8 mouse cellular contexts compared by ENCODE assay signal in the genomic region with DNA sequence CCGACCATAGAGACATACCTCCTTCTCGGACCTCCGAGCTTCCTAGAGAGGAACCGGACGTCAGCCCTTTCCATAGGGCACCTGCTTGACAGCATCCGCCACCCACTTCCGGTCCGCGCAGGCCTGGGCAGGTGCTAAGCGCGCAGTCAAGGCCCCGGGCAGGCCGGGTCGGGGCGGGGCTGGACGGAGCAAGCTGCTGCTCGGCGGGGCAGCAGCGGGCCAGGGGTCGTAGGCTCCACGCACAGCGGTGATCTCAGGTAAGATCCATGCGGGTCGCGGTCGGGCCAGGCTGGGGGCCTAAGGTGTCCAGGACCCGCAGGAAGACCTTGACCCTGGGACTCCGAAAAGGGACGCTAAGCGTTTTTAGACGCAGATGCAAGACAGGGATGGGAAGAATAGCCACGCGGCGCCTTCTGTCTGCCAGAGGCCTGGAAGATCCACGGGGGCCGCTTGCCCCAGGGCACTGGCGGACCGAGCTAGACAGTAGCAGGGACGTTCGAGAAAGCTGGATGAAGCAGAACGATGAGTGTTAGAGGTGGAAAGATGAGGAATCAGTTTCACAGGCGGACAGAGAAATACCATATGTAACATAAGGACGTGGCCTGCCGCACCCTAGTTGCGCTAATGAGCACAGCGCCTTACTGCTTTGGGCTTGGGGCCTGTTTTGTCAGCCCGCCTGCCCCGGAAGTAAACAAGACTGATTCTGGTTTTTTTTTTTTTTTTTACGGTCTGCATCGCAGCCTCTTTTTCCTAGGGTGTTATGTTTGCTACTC. TPM values are rescaled to one million over a fixed set of nuclear protein-coding genes. Genes with fewer than 3 reads are reported as not detected.
DNase-seq lines count a peak whose midpoint lies in the region; ATAC-seq lines count a peak whose summit lies in the region.

A gene (plus strand): TSS at position 130 of the 773 bp plus-strand sequence.

- H3K4me1 ChIP-seq in intestine, embryonic 14.5 days (replicated peaks; ENCODE audit: control insufficient read depth, insufficient read depth, low read length) = 0 out of 2 replicates have a peak, but pooled peaks cover 2% of the 10 kb centered on the region

- under 1% methylated on average over 50 of the region's 50 CpGs for WGBS in intestine, embryonic 14.5 days

- peak within 1 kb of the TSS; percentile 90 for H3K9ac ChIP-seq in intestine, embryonic 14.5 days (ENCODE audit: low read length)

- peak within 1 kb of the TSS; percentile 85 for H3K27ac ChIP-seq in intestine, embryonic 14.5 days (ENCODE audit: low read depth)

- intact Hi-C loops in left cerebral cortex, postnatal 14 days (cut with DNase I) = loop anchor here (2.0 kb wide), 1 partner anchor 50 kb away; a partner anchor contains a TSS

- ATAC-seq in intestine, embryonic 14.5 days (replicated peaks; ENCODE audit: low FRiP score, low TSS enrichment, low read depth) = peak; percentile 100

- peaks cover 25% of the 10 kb centered on the region for H3K36me3 ChIP-seq in intestine, embryonic 14.5 days (ENCODE audit: control insufficient read depth, insufficient read depth, low read length)

- H3K4me2 ChIP-seq in intestine, embryonic 14.5 days (ENCODE audit: low read length) = peak within 1 kb of the TSS; percentile 88

- no peaks in the 10 kb centered on the region for H3K9me3 ChIP-seq in intestine, embryonic 14.5 days (ENCODE audit: control insufficient read depth, low read length)

- DNase-seq in adrenal gland, adult 18-20 months (ENCODE audit: low spot score in 2 of 2) = peak; percentile 84 to 87
- DNase-seq in embryo, embryonic 11 days = peak; percentile 94
- peak; percentile 89 for DNase-seq in gastrocnemius, postnatal 25 days
- DNase-seq in intestine, embryonic 14.5 days (ENCODE audit: low spot score) = peak; percentile 92
- DNase-seq in left cerebral cortex, postnatal 14 days (ENCODE audit: low spot score in 2 of 2) = peak; percentile 92 to 93
- DNase-seq in mesoderm, embryonic 11.5 days (ENCODE audit: low read depth, low spot score) = peak; percentile 95
- DNase-seq in right cerebral cortex, postnatal 36 days (ENCODE audit: low spot score in 2 of 2) = peak; percentile 90
- DNase-seq in yolk sac, embryonic 10.5 days (ENCODE audit: low spot score) = peak; percentile 95

- no peaks in the 10 kb centered on the region for H3K27me3 ChIP-seq in intestine, embryonic 14.5 days (replicated peaks; ENCODE audit: control insufficient read depth, insufficient read depth, low read length)

- H3K4me3 ChIP-seq in intestine, embryonic 14.5 days (ENCODE audit: low read depth, low read length) = peak within 1 kb of the TSS; percentile 96

RNA-seq across cellular contexts. Expression of the gene that starts here (rescaled TPM):
- 10 to 100 TPM; 15.4 to 16.6 TPM for total RNA-seq in adrenal gland, adult 18-20 months (2021)
- 1 to 10 TPM; 6.8 to 7.0 TPM for total RNA-seq in gastrocnemius, postnatal 25 days (2021)
- polyA plus RNA-seq in intestine, embryonic 14.5 days (2014; fragmentation: Nextera tagmentation; extraction: Ambion mirVana) = 0.26 and 0.42 TPM in 2 replicates
- total RNA-seq in left cerebral cortex, postnatal 14 days (2021) = 10 to 100 TPM; 17.2 to 18.1 TPM

Comparison
In these comparisons a context has a peak if more than half of its experiments do, and no peak if none do; other contexts are left out.
1. Peak in every context shown above with its lines: DNase-seq, ATAC-seq, H3K4me3 ChIP-seq and H3K27ac ChIP-seq.
2. Peak in DNase-seq, ATAC-seq, H3K4me3 ChIP-seq, H3K27ac ChIP-seq, H3K9ac ChIP-seq and H3K4me2 ChIP-seq in intestine, embryonic 14.5 days; RNA of the gene not detected or under 1 TPM.